Mouse (Mus musculus): ENCODE measurements around the gene Otulin.

The Otulin gene

DNA sequence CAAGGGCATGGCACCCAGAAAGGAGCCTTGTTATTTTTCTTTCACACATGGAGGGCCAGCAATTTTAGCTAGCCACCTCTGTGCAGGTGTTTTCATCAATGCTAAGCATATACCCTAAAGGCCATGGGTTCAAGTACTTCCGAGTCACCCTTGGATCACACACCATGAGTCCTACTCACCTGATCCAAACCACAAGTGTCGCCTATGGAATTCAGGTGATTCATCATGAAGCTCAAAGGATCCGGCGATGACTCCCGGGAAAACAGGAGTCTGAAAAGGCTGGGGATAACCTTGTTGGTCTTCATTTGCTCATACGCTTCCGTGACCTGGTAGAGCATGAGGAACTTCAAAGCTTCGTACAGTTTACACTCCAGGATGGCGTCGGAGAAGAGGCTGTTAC is 27.4 kb upstream of the Otulin start:
- DNase-seq (ENCODE audit: low spot score in 2 of 2), result no peak

DNA sequence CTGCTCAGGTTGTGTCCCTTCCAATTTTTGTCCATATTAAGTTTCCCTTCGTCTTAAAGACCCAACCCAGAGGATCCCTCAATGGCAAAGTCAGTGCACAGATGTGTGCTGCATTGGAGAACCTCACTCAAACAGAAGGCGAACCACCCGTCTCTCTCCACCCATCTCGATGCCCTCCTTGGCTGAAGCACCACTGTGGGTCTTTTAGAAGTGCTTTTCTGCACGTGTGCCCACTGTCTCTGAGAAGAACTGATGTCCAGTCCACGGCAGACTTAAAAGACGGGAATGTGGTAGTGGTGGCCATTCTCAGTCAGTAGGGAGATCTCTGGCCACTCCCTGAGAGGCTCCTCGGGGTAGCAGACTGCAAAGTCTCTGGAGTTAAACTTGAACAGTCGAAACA is 26.1 kb upstream of the Otulin start:
- DNase-seq (ENCODE audit: low spot score in 2 of 2), result no peak

DNA sequence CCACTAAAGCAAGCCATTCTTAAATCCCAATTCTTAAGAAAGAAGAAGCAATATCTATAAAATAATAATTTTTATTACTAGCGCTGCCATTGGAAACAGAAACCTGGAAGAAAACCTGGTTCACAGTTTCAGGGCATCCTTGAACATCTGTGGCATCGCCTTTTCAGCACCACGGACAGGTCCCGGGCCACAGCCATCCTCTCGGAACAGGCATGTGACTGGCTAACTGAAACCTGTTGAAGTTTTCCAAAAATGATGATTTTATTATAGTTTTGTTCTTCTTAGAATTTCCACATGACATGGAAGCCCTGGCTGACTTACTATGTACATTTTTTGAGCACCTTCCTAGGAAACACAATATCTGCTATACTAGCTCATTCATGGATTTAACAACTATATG is 24.5 kb upstream of the Otulin start:
- no peak for DNase-seq (ENCODE audit: low spot score in 2 of 2)

DNA sequence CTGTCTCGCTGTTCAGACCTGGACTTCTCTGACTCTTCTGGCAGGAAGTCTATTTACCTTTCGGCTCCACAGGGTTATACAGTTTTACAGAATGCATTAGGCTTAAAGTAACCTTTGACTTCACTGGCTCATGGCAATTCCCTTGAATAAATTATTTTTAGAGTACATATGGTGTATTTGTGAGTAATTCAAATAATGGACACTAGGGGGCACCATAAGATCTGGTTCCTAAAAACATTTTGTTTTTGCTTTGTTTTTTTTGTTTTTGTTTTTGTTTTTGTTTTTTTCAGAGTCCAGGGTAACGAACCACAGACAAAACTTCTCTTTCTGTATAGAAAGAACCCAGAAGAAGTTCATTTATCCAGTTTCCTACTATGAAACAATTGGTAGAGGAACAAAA is 17.2 kb upstream of the Otulin start:
- no peak for DNase-seq (ENCODE audit: low spot score in 2 of 2)

DNA sequence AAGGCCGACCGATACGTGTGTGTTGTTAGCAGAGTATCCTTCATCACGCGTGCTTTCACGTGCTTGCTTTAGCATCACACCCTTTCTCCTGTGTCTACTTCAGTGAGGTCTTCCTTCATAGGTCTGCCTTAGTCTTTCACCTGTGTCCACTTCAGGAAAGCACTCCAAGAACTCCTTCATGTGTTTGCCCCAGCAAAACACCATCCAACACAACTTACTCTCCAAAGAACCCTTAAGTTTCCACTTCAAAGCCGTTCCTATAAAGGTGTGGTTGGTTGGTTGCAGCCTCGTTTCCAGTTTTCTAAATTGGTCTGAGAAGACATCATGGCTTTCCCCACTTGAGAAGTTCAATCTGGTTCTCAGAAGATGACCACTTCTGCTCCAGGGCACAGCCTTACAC is 16.2 kb upstream of the Otulin start:
- DNase-seq (ENCODE audit: low spot score in 2 of 2), result no peak

DNA sequence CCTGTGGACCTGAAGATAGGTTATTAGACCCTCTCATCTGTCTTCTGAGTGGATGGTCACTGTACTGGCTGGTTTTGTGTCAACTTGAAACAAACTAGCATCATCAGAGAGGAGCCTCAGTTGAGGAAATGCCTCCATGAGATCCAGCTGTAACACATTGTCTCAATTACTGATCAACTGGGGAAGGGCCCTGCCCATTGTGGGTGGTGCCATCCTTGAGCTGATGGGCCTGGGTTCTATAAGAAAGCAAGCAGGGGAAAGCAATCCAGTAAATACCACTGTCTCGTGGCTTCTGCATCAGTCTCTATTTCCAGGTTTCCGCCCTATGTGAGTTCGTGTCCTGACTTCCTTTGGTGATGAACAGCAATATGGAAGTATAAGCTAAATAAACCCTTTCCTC is 14.8 kb upstream of the Otulin start:
- no peak for DNase-seq (ENCODE audit: low spot score in 2 of 2)

DNA sequence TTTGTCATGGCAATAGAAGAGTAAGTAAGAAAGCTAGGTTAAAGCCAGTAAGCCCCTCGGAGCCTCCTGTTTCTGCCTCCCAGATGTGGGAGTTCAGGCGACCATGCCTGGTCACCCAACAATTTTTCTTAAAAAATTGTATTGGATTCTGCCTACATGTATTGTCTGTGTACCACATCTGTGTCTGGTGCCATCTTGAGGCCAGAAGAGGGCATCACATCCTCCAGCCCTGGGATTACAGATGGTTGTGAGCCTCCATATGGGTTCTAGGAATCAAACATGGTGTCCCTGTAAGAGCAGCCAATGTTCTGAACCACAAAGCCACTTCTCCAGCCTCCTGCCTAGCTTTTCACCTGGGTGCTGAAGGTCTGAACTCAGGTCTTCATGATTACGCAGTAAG is 12.4 kb upstream of the Otulin start:
- peak; percentile 24 to 27 for DNase-seq (ENCODE audit: low spot score in 2 of 2)

DNA sequence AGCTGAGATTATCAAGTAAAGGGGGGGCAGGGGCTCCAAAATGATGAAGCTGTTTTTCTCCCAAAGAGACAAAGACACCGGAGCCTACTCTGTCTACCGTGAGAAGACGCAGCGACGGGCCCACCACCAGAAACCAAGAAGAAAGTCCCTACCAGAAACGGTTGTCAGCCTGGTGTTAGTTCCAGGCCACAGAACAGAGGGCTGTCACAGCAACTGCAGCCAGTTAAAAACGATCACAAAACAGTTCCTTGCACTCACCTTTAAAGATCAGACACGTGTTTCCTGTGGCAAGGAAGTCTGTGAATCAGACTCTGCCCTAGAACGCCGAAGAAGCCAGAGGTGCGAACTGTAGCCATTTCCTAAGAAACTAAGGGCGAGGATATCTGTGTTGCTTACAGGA is 10.7 kb upstream of the Otulin start:
- no peak for DNase-seq (ENCODE audit: low spot score in 2 of 2)

DNA sequence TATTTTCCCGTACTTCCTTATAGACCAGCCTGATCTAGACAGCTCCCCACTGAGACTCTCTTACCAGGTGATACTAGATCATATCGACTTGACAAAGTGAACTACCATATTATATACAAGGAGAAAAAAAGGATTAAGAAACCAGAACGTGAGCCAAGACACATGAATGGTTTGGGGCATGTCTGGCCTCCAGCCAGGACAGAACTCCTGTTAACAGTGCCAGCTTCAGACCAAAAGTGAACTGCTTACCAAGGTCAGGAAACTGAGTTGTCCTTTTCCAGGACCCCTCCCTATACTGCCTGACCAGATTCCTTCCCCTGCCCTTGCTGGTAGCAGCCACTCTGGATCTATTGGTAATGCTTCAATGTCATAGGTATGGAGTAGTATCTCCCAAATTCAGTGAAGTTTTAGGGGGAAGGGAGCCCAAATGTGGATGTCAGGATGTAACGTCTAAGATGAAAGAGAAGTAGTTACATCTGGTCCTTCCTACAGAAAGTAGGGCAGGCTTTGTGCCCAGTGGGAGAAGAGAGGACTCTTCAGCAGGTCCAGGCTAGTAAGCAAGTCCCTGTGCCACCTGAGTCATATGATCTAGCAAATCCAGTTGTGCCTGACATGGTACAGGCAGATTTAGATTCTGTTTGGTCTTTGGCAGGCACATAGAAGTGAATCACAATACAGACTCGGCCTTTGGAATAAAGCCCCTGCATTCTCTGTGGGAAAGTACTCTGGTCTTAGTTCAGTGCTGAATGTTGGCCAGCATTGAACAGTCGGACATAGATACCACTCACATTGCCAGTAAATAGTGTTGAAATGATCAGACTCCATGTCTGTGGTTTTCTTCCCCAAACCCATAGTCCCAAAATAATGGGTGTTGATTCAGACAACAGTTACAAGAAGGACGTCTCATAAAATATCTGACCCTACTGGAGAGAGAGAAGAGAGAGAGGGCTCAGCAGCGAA is 3.7 kb upstream of the Otulin start:
- no peak for DNase-seq (ENCODE audit: low spot score in 2 of 2)

DNA sequence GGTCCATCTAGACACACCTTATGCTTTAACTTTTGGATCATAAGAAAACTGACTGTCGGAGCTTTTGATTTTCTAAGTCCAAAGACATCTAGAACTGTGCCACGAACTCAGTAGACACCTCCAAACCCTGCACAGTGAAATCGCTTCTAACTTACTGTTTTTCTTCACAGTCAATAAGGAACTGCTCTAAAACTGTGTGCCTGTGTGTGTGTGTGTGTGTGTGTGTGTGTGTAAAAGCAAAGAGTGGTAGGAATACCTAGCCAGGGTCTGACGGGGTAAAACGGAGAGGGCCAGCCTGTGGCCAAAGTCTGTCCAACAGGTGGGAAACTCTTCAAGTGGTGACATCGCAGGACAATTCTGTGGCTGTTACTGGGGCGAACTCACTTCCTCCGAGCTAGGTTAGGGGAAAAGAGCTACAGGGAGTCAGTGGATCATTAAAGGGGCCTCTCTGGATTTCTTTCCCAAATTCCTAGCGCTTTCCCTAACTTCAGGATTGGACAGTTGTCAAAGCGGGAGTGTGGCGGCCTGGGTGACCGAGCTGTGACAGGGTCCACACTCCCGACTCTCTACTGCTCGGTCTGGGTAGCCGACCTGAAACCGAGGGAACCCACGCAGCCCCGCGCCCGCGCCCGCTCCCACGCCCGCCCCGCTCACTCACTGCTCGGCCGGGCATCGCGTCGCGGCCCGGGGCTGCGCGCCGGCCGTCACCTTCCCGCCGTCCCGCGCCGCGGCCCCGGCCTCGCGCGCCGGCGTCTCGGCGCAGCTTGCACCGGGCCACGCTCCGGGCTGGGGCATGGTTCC is 493 bp downstream of the Otulin start:
- peak in 1 of 2 experiments; percentile 22 for DNase-seq (ENCODE audit: low spot score in 2 of 2)

DNA sequence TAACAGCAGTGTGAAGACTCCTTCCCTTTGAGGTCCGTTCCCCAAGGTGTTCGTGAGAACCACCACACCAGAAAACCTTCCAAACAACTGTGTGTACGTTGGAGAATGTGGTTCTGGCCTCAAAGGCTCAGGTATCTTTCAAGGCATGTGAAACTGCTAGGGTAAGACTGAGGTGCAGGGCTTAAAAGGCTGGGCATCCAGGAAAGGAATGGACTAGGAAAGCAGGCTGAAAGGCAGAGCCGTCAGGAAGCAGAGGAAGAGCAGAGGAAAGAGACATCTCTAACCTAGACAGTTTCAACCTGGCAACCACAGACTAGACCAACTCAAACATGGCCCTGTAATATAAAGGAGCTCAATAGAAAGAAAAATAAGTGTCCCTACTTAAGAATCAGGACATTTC is 1.4 kb downstream of the Otulin start:
- no peak for DNase-seq (ENCODE audit: low spot score in 2 of 2)

DNA sequence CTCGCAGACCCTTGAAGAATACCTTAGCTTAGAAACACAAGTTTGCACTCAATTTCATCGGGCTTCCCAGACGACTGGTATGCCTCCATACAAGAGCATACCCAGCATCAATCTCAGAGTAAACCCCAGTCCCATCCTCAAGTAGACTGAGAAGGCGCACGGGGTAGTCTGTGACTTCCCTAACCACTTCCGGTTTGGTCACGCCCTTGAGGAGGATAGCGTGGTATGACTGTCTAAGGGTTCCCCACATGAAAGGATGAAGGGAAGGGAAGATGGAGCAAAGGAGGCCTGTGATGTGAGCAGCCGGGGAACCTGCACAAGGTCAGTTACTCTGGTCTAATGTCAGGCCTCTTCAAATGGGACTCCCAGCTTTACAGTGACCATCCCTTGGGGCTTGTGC is 2.7 kb downstream of the Otulin start:
- no peak for DNase-seq (ENCODE audit: low spot score in 2 of 2)

DNA sequence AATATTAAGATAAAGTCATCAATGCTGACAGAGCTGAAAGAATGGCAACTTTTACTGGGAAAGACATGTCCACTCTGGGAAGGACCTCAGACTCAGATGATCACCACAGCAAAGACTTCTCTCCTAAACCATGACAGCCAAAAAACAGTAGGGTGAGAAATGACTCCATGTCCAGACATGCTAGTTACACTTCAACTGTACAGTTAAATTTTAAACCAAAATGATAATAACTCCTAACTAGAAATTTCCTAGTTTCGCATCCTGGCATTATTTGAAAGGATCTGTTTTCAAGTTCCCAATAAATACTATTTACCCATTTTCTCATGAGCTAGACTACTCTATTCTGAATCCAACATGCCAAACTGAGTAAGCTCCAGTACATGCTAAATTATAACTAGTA is 4.2 kb downstream of the Otulin start:
- no peak for DNase-seq (ENCODE audit: low spot score in 2 of 2)

DNA sequence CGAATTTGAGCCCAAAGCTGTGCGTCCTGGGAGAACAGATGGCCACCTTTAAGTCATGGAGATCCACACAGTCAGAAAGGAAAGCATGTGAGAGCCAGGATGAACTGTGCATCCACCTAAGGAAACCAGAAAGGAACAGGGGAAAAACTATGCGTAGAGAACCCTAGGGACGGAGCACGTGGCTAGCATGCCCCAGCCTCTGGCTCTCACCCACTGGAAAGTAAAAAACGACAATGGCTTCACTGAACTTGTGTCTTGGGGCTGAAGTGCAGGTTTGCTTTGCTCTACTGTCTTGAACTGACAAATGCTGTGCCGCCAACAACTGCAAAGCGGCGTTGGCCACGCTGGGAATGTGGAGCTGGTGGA is 4.6 kb downstream of the Otulin start:
- DNase-seq (ENCODE audit: low spot score in 2 of 2), result no peak

DNA sequence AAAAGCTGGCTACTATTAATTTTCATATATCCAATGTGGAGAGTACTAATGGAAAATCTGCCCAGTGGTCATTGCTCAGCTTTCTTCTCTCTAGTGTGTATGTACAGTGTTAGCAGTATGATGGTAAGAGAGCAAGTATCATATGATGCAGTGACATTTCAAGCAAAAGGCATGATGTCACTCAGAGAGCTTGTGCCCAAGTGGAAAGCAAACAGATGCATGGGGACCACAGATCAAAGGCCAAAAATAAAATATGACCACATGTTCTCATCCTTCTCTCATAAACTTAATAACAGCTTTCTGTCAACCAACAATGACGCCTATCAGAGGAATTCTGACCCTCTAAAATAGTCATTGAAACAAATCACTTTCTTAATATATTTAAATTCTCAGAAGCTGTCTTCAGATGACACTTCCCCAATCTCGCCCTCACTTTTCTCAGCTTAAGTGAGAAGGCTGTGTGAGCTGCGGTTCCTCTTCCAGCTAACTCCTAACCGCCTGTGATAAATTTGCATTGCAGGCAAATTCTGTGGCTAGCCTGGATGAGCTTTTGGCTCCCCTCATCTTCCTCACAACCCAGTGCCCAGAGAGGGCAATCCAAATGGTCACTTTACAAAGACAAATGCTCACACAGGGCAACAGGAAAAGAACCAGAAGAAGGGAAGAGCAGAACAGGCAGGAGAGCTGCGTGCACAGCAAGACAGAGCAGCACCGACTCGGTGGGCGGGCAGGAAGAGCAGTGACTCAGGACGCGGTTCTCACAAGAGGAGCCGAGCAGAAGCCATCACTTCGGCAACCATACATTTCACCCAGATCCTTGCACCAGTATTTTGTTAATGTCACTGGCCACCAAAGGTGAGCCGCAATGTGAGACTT is 5.2 kb downstream of the Otulin start:
- DNase-seq (ENCODE audit: low spot score in 2 of 2), result no peak

DNA sequence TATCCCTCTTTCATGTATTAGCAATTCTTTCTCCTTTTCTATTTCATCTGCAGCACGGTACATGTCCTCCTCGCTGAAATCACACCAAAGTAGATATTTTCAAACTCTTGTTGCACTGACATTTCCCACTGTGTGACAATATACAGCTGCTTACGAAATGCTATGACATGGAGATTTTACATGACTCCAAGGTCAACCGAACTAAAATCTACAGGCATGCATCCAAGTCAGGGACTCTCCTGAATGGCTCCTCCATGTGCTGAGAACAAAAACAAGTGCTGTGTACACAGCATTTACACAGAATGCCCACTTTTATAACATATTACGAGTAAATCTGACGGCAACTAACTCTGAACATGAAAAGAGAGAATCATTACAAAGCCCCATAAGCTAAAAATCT is 7.2 kb downstream of the Otulin start:
- DNase-seq (ENCODE audit: low spot score in 2 of 2), result no peak

DNA sequence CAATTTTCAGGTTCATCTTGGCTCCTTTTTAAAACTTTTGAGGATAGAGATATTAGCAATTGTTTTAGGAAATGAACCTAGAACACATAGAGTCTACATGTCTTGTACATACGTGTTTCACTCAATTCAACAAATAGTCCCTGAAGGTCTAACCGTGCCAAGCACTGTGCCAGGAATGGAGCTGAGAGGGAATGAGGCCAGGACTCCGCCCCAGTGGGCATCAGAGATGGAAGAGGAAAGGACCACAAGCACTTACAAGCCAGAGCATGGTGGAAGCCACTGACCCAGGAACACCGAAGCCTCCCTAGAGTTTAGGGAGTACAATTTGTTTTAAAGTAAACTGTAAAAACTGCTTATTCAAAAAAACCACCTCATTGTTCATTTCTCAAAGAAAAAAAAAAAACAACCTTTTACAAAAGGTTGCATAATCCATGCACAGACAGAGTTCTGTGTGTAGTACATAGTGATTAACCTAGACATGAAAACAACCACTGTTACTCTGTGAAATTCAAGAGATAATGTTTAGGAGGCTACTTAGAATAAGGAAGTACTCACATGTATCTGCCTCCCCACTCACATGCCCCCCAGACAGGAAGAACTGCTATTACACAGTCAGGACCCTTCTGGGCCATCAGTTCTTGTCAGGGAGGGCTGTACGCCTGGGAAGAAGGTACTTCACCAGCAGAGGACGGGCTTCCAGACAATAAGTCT is 9.9 kb downstream of the Otulin start:
- no peak for DNase-seq (ENCODE audit: low spot score in 2 of 2)

DNA sequence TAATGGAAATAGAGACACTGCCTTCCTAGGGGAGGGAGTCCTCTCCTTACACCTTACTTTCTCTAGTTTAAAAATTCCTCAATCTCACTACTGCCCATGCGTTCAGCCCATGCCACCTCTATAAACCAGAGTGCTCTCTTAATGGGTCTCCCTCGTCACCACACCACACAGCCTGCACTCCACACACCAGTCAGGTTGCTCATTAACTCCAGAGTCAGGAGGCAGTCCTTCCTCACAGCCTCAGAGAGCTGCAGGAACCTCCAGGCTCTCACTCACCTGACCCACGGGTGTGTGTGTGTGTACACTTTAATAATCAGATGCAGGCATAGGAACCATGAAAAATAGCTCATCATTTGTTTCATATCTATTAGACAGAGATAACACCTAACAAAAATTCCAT is 10.8 kb downstream of the Otulin start:
- DNase-seq (ENCODE audit: low spot score in 2 of 2), result no peak

DNA sequence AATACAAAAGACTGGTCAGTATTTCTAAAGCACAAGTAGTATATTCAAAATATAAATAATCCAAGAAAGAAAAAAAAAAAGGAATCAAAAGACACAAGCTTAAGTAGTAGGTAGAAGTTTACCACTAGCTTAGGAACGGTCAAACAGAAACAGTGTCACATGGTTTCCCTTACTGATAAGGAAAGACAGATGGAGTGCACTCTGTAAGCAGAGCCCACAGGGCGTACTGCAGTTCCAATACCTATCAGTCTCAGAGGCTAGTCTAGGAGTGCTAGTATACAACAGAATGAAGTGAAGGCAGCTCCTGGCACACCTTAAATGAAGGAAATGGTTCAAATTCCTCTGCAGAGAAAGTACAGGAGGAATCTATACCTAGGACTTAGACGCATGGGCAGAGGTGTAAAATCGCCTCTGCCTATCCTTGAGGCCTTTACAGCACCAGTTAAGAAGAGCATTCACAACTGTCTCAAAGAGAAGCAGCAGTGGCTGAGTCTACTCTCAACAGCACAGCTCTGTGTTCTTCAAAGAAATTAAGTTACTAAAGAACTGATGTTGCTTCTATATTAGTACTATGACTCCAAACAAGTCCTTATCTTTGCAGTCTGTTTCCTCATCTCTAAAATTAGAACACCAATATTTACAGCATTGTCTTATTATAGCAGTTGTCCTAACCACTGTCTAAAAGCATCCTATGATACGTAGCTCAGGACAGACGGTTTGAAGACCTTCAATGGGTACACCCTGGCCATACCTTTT is 11.5 kb downstream of the Otulin start:
- no peak for DNase-seq (ENCODE audit: low spot score in 2 of 2)

DNA sequence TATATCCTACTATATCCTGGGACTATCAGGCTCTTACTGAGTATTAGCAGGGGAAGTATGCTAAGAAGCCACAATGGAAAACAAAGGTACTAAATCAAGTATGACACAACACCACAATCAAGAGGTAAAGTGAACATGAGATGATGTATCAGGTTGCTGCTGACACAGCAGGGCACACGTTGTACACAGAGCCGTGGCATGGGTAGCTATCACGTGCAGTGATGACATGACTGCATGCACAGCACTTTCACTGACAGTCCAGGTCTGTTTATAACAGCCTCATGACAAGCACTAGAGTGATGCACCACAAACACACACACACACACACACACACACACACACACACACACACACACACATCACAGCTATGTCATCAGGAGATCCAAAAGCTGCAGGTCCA is 13.3 kb downstream of the Otulin start:
- no peak for DNase-seq (ENCODE audit: low spot score in 2 of 2)

DNA sequence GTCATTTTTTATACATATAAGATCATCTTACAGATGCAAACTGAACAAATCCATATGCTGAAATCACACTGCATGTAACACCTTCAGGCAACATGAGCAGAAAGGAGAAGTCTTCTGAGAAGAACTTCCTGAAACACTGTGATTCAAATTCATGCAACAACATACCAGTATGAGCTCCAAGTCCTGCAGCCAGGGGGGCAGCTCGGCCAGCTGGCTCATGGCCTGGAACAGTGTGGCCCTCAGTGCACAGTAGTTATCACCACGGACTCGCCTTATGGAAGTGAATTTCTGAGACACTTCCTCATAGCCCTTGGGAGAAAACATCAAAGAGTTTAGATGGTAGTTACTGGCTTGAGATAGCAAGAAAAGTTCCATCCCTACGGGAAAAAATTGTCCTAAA is 14.3 kb downstream of the Otulin start:
- DNase-seq (ENCODE audit: low spot score in 2 of 2), result no peak

Data from urinary bladder, adult 18-20 months (tissue).